Mouse (Mus musculus) brain, adult 2 months (tissue): ENCODE data around the gene Ms4a14.
"Not testable (repeated sequence)": the region's sequence is repeated elsewhere in the genome, so short reads cannot be mapped to it uniquely, and the experiment has no call there.

ENCODE experiments used
- DNase-seq: peaks from one replicate; pipeline ENCODE4 v3.0.0; 2011; ENCODE audit warnings: low read depth, low spot score

The Ms4a14 gene

DNA sequence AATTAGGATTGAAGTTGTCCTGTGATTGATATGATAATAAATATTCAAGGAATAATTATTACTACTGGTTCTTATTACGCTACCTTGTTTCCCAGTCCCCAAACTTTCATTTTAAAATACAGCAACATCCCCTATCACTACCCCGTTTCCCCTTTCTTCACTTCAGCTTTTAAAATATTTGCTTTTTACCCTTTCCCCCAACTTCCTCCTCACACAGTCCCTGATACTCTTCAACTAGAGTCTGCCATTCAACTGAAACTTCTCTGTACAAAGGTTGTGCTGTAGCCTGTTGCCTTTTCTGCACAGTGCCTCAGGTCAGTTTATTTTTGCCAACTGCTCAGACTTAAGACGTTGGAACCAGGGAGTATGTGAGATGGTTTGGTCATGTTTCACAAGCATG is 50.7 kb downstream of the Ms4a14 start:
- no peak for DNase-seq

DNA sequence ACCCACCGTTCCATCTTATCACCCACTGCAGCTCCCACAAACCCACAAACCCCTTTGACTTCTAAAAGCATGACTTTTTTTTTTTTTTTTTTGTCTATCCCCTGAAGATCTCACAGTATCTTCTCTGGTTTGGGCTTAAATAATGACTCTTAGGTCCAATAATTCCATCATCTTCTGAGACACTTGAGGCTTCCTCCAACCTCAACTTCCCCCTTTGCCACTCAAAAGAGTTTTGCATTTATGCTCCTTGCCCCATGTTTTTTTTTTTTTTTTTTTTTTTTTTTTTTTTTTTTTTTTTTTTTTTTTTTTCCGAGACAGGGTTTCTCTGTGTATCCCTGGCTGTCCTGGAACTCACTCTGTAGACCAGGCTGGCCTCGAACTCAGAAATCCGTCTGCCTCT is 51.3 kb downstream of the Ms4a14 start:
- DNase-seq: not testable (repeated sequence)

DNA sequence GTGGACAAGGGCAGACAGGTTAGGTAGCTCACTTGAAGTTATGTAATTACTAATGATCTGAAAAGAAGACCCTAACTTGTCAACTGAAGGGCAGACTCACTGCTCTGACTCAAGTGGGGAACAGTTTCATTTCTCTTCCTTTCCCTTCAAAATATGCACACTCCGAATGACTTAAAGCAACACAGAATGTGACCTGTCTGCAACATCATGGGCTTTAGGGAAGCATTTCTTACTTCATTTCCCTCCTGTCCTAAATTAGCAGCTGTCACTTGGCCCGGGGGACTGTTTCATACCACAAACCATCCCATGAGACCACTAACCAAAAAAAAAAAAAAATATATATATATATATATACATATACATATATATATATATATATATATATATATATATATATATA is 52.7 kb downstream of the Ms4a14 start:
- DNase-seq: no peak
